Mouse (Mus musculus): ENCODE results near the gene Gm20388.

DNA sequence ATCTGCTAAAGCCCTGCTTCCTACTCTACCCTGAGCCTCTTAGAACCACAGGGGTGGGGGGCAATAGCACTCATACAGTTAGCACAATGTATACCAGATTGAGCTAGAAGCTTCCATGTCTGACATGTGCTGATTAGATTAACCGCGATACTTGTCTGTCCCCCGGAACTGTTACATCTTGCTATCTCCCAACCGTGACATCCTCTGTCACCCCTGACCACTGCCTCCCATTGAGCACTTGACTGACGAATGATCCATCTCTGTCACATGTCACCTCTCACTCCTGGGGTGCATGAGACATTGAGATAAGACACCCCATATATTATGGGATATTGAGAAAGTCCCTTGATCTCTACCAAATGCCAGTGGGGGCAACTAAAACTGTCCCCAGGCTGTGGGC is 115.6 kb downstream of the Gm20388 start:
- TF ChIP-seq TAL1 (conservative IDR thresholded peaks at IDR 0.05; ENCODE audit: low read depth, low read length), result peak; percentile 94
- TF ChIP-seq CTCF (IDR thresholded peaks at IDR 0.05; ENCODE audit: low read depth, low read length), result no peak

Measured in G1E (cell line).